Mouse (Mus musculus): Measurements from ENCODE around the gene Edrf1. TPM values are rescaled to one million over a fixed set of nuclear protein-coding genes. Genes with fewer than 3 reads are reported as not detected.
A peak's percentile ranks its signal among the peaks of the same experiment; 100 is the strongest.
"Not testable (repeated sequence)": the region's sequence is repeated elsewhere in the genome, so short reads cannot be mapped to it uniquely, and the experiment has no call there.

Edrf1 gene
- polyA plus RNA-seq, 1 experiment from 2014 or later: 32.0 TPM

DNA sequence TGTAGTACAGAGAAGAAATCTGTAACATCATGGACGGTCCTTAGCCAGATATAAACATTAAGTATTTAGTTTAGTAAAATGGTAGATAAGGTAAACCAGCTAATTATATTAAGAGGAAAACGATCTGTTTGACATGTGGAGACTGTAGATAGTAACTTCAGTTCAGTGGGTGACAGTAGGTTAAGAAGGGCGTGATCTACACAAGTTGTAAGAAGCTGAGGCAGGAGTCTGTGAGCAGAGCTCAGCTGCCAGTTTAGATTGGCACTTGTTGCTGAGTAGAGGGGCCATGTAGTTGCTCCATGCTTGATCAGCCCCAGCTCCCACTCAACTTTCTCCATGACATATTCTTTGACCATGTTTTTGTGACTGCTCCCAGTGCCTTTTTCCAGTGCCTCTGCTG is 33.5 kb downstream of the Edrf1 start:
- H3K9me3 ChIP-seq (ENCODE audit: control insufficient read depth, low read length): no peaks in the 10 kb centered on the region
- no peak overlapping the region for H3K9ac ChIP-seq (ENCODE audit: low read length)
- 92% methylated on average over 3 of the region's 3 CpGs for WGBS
- ATAC-seq (ENCODE audit: insufficient number of reproducible peaks, low FRiP score, low TSS enrichment, low read depth): no peak
- no peak for DNase-seq (ENCODE audit: low spot score)
- no peak overlapping the region for H3K4me2 ChIP-seq (ENCODE audit: low read depth, severe bottlenecking)
- no peak overlapping the region for H3K4me3 ChIP-seq (ENCODE audit: low read depth, low read length)
- no peaks in the 10 kb centered on the region for H3K4me1 ChIP-seq (ENCODE audit: control insufficient read depth, insufficient read depth, low read length)
- H3K27ac ChIP-seq (replicated peaks; ENCODE audit: low read depth, low read length): no peak overlapping the region
- peaks cover 17% of the 10 kb centered on the region for H3K36me3 ChIP-seq (ENCODE audit: control insufficient read depth, insufficient read depth, low read length)
- no peaks in the 10 kb centered on the region for H3K27me3 ChIP-seq (ENCODE audit: control insufficient read depth, insufficient read depth, low read length)

DNA sequence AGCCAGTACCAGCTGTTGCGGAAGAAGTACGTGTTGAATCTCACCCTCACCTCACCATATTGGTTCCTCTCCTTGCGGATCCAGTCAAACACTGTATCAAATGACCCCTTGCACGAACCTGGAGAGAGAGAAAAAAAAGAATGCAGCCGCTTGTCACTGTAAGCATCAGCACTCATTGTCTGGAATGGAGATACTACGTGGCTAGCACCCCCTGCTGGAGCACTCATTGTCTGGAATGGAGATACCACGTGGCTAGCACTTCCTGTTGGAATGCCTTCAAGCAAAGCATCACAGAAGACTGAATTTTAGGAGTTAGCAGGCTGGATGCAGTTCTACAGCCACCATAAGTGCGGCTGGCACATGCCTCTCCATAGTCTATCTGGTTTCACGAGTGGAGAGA is 38.7 kb downstream of the Edrf1 start:
- Histone ChIP-seq H3K4me2 (ENCODE audit: low read depth, severe bottlenecking) (no peak overlapping the region), H3K27me3 (ENCODE audit: control insufficient read depth, insufficient read depth, low read length) (no peaks in the 10 kb centered on the region), H3K9ac (ENCODE audit: low read length) (no peak overlapping the region), H3K27ac (replicated peaks; ENCODE audit: low read depth, low read length) (no peak overlapping the region), H3K4me1 (ENCODE audit: control insufficient read depth, insufficient read depth, low read length) (no peaks in the 10 kb centered on the region), H3K9me3 (ENCODE audit: control insufficient read depth, low read length) (no peaks in the 10 kb centered on the region), H3K36me3 (ENCODE audit: control insufficient read depth, insufficient read depth, low read length) (peaks cover 9% of the 10 kb centered on the region), H3K4me3 (ENCODE audit: low read depth, low read length) (no peak overlapping the region)
- 72% methylated on average over 9 of the region's 9 CpGs for WGBS
- ATAC-seq (ENCODE audit: insufficient number of reproducible peaks, low FRiP score, low TSS enrichment, low read depth) (no peak), DNase-seq (ENCODE audit: low spot score) (peak; percentile 37)

DNA sequence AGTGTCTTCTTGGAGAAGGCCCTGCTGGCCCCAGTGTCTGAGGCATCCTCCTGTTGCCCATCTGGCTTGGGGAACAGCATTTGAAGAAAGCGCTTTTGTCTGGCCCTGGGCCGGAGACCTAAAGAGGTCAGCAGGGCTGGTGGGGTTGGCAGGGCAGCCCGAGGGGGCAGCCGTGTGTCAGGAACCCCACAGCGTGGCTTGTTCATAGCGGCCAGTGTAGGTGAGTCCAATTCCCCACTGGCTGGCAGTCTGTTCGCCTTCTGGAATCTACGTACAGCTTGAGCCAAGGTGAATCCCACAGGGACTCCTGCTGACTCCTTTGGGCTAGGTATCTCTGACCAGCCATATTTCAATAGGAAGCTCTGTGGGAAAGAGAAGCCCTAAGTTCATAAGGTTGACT is 41.4 kb downstream of the Edrf1 start:
- Histone ChIP-seq H3K4me2 (ENCODE audit: low read depth, severe bottlenecking) (no peak overlapping the region), H3K36me3 (ENCODE audit: control insufficient read depth, insufficient read depth, low read length) (no peaks in the 10 kb centered on the region; the same call in 1 of the 2 replicates), H3K9me3 (ENCODE audit: control insufficient read depth, low read length) (no peaks in the 10 kb centered on the region), H3K27me3 (ENCODE audit: control insufficient read depth, insufficient read depth, low read length) (no peaks in the 10 kb centered on the region), H3K27ac (replicated peaks; ENCODE audit: low read depth, low read length) (no peak overlapping the region), H3K4me1 (ENCODE audit: control insufficient read depth, insufficient read depth, low read length) (no peaks in the 10 kb centered on the region), H3K4me3 (ENCODE audit: low read depth, low read length) (no peak overlapping the region), H3K9ac (ENCODE audit: low read length) (no peak overlapping the region)
- DNase-seq (ENCODE audit: low spot score): no peak
- ATAC-seq (ENCODE audit: insufficient number of reproducible peaks, low FRiP score, low TSS enrichment, low read depth): no peak
- 91% methylated on average over 8 of the region's 8 CpGs for WGBS

DNA sequence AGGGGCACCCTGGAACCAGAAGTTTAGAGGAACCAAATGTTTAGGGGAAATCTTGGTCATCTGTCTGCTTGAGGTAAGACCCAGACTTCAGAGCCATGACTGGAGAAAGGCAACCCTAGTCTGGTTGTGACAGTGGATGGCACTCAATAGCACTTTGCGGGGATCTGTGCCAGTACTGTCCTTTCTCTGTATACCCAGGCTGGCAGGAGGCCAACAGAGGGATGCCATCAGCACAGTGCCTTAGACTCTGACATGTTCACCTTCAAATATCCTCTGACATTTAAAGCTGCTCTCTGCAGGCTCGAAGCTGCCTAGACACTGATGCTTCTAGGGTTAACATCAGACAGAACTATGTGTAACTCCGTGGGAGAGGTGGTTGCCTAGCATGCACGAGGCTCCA is 42.1 kb downstream of the Edrf1 start:
- no peak overlapping the region for H3K27ac ChIP-seq (replicated peaks; ENCODE audit: low read depth, low read length)
- no peak overlapping the region for H3K4me3 ChIP-seq (ENCODE audit: low read depth, low read length)
- DNase-seq (ENCODE audit: low spot score) (no peak), ATAC-seq (ENCODE audit: insufficient number of reproducible peaks, low FRiP score, low TSS enrichment, low read depth) (no peak)
- no peaks in the 10 kb centered on the region for H3K27me3 ChIP-seq (ENCODE audit: control insufficient read depth, insufficient read depth, low read length)
- H3K36me3 ChIP-seq (ENCODE audit: control insufficient read depth, insufficient read depth, low read length): no peaks in the 10 kb centered on the region
- H3K9ac ChIP-seq (ENCODE audit: low read length): no peak overlapping the region
- no peak overlapping the region for H3K4me2 ChIP-seq (ENCODE audit: low read depth, severe bottlenecking)
- no peaks in the 10 kb centered on the region for H3K4me1 ChIP-seq (ENCODE audit: control insufficient read depth, insufficient read depth, low read length)
- 70% methylated on average over 4 of the region's 4 CpGs for WGBS
- H3K9me3 ChIP-seq (ENCODE audit: control insufficient read depth, low read length): no peaks in the 10 kb centered on the region

DNA sequence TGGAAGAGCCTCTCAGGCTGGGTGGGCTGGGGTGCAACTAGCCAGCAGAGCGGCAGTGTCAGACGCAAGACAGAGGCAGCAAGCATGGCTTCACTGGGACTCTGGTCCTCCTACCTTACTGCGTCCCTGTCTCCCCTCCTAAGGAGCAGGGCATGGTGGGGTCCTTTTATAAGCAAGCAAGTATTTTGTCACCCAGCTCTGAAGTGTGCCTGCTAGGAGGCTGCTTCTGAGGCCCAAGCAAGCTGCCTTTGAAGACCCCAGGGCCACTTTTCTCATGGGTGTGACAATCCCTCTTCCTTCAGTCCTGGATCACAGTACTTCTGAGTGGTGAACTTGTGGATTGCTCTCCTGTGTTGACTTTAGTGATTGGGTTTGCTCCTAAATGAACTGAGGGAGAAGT is 42.6 kb downstream of the Edrf1 start, which contains the start of gene Mmp21:
Gene Mmp21 (minus strand): TSS at position 101 of the 400 bp plus-strand sequence.
- 42% methylated on average over 3 of the region's 3 CpGs for WGBS
- Histone ChIP-seq H3K9ac (ENCODE audit: low read length) (no peak within 1 kb of the TSS), H3K4me2 (ENCODE audit: low read depth, severe bottlenecking) (no peak within 1 kb of the TSS), H3K36me3 (ENCODE audit: control insufficient read depth, insufficient read depth, low read length) (no peaks in the 10 kb centered on the region), H3K27me3 (ENCODE audit: control insufficient read depth, insufficient read depth, low read length) (no peaks in the 10 kb centered on the region), H3K4me3 (ENCODE audit: low read depth, low read length) (no peak within 1 kb of the TSS), H3K4me1 (ENCODE audit: control insufficient read depth, insufficient read depth, low read length) (no peaks in the 10 kb centered on the region), H3K9me3 (ENCODE audit: control insufficient read depth, low read length) (no peaks in the 10 kb centered on the region), H3K27ac (replicated peaks; ENCODE audit: low read depth, low read length) (no peak within 1 kb of the TSS)
- ATAC-seq (ENCODE audit: insufficient number of reproducible peaks, low FRiP score, low TSS enrichment, low read depth) (no peak), DNase-seq (ENCODE audit: low spot score) (no peak)

DNA sequence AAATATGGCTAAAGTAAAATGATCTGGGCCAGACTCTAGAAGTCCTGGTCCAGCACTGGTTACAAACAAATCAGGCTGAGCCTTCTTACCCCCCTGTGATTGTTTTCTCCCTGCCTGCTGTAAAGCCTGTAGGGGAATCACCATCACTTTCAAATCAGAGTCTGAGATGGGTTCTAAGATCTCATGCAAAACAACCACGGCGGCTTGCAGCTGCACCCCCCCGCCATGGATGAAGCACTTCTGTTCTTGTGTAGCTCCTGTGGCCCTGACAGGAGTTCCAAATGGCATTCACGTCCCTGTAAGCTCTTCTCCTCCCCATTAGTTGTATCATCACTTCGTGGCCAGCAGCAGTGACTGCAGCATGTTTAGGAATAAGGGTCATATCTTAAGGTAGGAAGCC is 46.3 kb downstream of the Edrf1 start:
- Histone ChIP-seq H3K27me3 (ENCODE audit: control insufficient read depth, insufficient read depth, low read length) (no peaks in the 10 kb centered on the region), H3K4me1 (ENCODE audit: control insufficient read depth, insufficient read depth, low read length) (no peaks in the 10 kb centered on the region), H3K9me3 (ENCODE audit: control insufficient read depth, low read length) (no peaks in the 10 kb centered on the region; the same call in 1 of the 2 replicates), H3K4me2 (ENCODE audit: low read depth, severe bottlenecking) (no peak overlapping the region), H3K9ac (ENCODE audit: low read length) (no peak overlapping the region), H3K4me3 (ENCODE audit: low read depth, low read length) (no peak overlapping the region), H3K36me3 (ENCODE audit: control insufficient read depth, insufficient read depth, low read length) (peaks cover 8% of the 10 kb centered on the region; the same call in 1 of the 2 replicates), H3K27ac (replicated peaks; ENCODE audit: low read depth, low read length) (no peak overlapping the region)
- no peak for DNase-seq (ENCODE audit: low spot score)
- no peak for ATAC-seq (ENCODE audit: insufficient number of reproducible peaks, low FRiP score, low TSS enrichment, low read depth)
- WGBS: 81% methylated on average over 5 of the region's 5 CpGs

DNA sequence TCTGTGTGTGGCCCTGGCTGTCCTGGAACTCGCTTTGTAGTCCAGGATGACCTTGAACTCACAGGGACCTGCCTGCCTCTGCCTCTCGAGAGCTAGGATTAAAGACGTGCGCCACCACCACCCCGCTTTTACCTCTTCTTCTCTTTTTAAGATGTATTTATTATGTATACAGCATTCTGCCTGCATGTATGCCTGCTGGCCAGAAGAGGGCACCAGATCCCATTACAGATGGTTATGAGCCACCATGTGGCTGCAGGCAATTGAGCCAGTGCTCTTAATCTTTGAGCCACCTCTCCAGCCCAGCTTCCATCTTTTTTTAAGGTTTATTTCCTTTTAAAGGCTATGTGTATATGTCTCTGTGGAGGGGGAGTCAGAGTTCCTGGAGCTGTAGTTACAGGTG is 46.8 kb downstream of the Edrf1 start:
- no peak overlapping the region for H3K27ac ChIP-seq (replicated peaks; ENCODE audit: low read depth, low read length)
- H3K9ac ChIP-seq (ENCODE audit: low read length): no peak overlapping the region
- no peaks in the 10 kb centered on the region for H3K27me3 ChIP-seq (ENCODE audit: control insufficient read depth, insufficient read depth, low read length)
- WGBS: 85% methylated on average over 5 of the region's 5 CpGs
- DNase-seq (ENCODE audit: low spot score): no peak
- H3K36me3 ChIP-seq (ENCODE audit: control insufficient read depth, insufficient read depth, low read length): peaks cover 8% of the 10 kb centered on the region; the same call in 1 of the 2 replicates
- no peak for ATAC-seq (ENCODE audit: insufficient number of reproducible peaks, low FRiP score, low TSS enrichment, low read depth)
- no peak overlapping the region for H3K4me2 ChIP-seq (ENCODE audit: low read depth, severe bottlenecking)
- H3K4me1 ChIP-seq (ENCODE audit: control insufficient read depth, insufficient read depth, low read length): no peaks in the 10 kb centered on the region
- H3K9me3 ChIP-seq (ENCODE audit: control insufficient read depth, low read length): no peaks in the 10 kb centered on the region; the same call in 1 of the 2 replicates
- H3K4me3 ChIP-seq (ENCODE audit: low read depth, low read length): no peak overlapping the region

DNA sequence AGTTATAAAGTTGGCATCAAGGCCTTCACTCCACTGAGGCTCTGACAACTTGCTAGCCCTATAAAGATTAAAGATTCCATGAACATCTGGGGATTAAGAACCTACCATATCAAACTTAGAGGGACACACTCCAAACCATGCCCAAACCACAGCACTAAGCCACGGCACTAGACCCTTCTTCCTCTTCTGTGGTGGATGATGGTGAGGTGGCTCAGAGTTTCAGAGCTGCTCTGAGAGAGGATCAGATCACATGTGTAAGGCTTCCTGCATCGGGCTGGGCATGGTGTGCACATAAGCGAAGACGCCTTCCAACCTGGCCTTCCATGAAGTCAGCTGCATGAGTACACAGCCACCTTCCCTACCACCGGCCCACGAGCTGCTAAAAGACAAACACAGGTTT is 47.4 kb downstream of the Edrf1 start:
- Histone ChIP-seq H3K36me3 (ENCODE audit: control insufficient read depth, insufficient read depth, low read length) (peaks cover 10% of the 10 kb centered on the region; the same call in 1 of the 2 replicates), H3K9me3 (ENCODE audit: control insufficient read depth, low read length) (no peaks in the 10 kb centered on the region; the same call in 1 of the 2 replicates), H3K4me2 (ENCODE audit: low read depth, severe bottlenecking) (no peak overlapping the region), H3K4me1 (ENCODE audit: control insufficient read depth, insufficient read depth, low read length) (no peaks in the 10 kb centered on the region), H3K27ac (replicated peaks; ENCODE audit: low read depth, low read length) (no peak overlapping the region), H3K4me3 (ENCODE audit: low read depth, low read length) (no peak overlapping the region), H3K27me3 (ENCODE audit: control insufficient read depth, insufficient read depth, low read length) (no peaks in the 10 kb centered on the region), H3K9ac (ENCODE audit: low read length) (no peak overlapping the region)
- ATAC-seq (ENCODE audit: insufficient number of reproducible peaks, low FRiP score, low TSS enrichment, low read depth) (no peak), DNase-seq (ENCODE audit: low spot score) (no peak)
- WGBS: 93% methylated on average over 6 of the region's 6 CpGs

DNA sequence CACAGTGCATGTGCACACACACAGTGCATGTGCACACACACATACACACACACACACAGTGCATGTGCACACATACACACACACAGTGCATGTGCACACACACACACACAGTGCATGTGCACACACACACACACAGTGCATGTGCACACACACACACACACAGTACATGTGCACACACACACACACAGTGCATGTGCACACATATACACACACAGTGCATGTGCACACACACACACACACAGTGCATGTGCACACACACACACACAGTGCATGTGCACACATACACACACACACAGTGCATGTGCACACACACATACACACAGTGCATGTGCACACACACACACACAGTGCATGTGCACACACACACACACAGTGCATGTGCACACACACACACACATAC is 48.3 kb downstream of the Edrf1 start:
- not testable (repeated sequence) for H3K9me3 ChIP-seq (ENCODE audit: control insufficient read depth, low read length); ATAC-seq (ENCODE audit: insufficient number of reproducible peaks, low FRiP score, low TSS enrichment, low read depth); DNase-seq (ENCODE audit: low spot score); H3K27ac ChIP-seq (replicated peaks; ENCODE audit: low read depth, low read length); H3K4me2 ChIP-seq (ENCODE audit: low read depth, severe bottlenecking); H3K4me1 ChIP-seq (ENCODE audit: control insufficient read depth, insufficient read depth, low read length); H3K27me3 ChIP-seq (ENCODE audit: control insufficient read depth, insufficient read depth, low read length); H3K9ac ChIP-seq (ENCODE audit: low read length); H3K4me3 ChIP-seq (ENCODE audit: low read depth, low read length)
- peaks cover 15% of the 10 kb centered on the region; the same call in 1 of the 2 replicates for H3K36me3 ChIP-seq (ENCODE audit: control insufficient read depth, insufficient read depth, low read length)

All from limb, embryonic 11.5 days (tissue).